Mouse (Mus musculus) E14TG2a.4 (cell line): Measurements from ENCODE around the gene D1Ertd622e.

Source experiments
- CTCF ChIP-seq: conservative IDR thresholded peaks from 2 replicates; pipeline ENCODE4 v1.5.1; 2014; ENCODE audit warnings: low read length
- NANOG ChIP-seq: IDR thresholded peaks from 2 replicates; pipeline ENCODE4 v1.6.1; 2014; ENCODE audit warnings: borderline replicate concordance, low read length, mixed read lengths
- POU5F1 ChIP-seq: IDR thresholded peaks from 2 replicates; pipeline ENCODE4 v1.6.1; 2014; ENCODE audit warnings: low read length, borderline replicate concordance

- TF ChIP-seq CTCF (no peak), POU5F1 (no peak), NANOG (no peak)
These were observed 14.8 kb upstream of the D1Ertd622e start for GRCm38 (mm10) chr1:97676526-97677177.
